Mouse (Mus musculus) erythroblast, adult 5-6 weeks (primary cell): Measurements from ENCODE around the gene Vps33b. TPM values are rescaled to one million over a fixed set of nuclear protein-coding genes. Genes with fewer than 3 reads are reported as not detected.
"Not testable (repeated sequence)": the region's sequence is repeated elsewhere in the genome, so short reads cannot be mapped to it uniquely, and the experiment has no call there.

ENCODE experiments used
- ATAC-seq: replicated peaks from 2 replicates; pipeline ENCODE4 v1.8.0; 2016; ENCODE audit warnings: moderate number of reproducible peaks, mild to moderate bottlenecking, moderate TSS enrichment, inconsistent platforms; ENCODE audit not compliant: poor library complexity, low FRiP score, severe bottlenecking
- total RNA-seq, 2 experiments: library from RNA; stranded (forward) in 1 of 2; stranded (reverse) in 1 of 2; fragments of 150-400 nt in 1 of 2; fragments of 200-764, 138-1000 nt in 1 of 2; gene quantifications; 2 replicates each; pipeline versions ENCODE4 v1.2.3 to v1.2.4; 2015 to 2017; ENCODE audit warnings: low replicate concordance in 2 of 2

The Vps33b gene
- total RNA-seq, 2 experiments from 2014 or later = 4.9 to 12.7 TPM

DNA sequence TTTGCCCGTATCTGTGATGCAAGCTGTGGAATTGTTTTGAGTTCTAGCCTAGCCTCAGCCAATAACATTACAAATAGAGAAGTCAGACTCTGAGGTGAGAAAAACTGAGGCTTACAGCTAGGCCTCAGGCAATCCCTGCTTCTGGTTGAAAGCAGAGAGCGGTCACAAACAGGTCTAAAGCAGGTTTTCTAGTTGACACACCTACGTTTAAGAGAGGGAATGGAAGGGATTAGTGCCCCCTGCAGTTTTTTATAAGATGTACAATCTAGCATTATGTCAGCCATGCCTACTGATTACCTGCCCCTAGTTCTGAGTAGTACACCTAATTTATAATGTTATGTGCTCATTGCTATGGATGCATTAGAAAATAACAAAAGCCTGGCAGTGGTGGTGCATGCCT lies 38.3 kb downstream of the Vps33b start:
- no peak for ATAC-seq

- no peak for ATAC-seq
Observed at GRCm38 (mm10) chr7:80310771-80311170, 41.3 kb downstream of the Vps33b start.

DNA sequence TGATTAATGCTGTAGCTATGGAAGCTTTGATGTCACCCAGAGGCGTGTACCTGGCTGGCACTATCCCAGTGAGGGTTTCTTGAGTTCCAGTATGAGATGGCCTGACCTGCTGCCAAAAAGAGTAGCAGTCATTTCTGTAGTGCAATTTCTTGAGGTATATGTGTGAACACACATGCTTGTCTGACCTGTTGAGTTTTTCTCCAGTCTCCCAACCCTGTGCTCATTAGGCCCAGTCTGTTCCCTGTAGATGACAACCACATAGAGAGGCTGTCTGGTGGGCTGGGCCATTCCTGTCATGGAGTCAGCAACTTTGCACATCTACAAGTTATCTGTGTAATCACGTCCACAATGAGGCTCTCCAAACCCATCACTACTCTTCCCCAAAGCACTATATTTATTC lies 46.3 kb downstream of the Vps33b start:
- no peak for ATAC-seq

DNA sequence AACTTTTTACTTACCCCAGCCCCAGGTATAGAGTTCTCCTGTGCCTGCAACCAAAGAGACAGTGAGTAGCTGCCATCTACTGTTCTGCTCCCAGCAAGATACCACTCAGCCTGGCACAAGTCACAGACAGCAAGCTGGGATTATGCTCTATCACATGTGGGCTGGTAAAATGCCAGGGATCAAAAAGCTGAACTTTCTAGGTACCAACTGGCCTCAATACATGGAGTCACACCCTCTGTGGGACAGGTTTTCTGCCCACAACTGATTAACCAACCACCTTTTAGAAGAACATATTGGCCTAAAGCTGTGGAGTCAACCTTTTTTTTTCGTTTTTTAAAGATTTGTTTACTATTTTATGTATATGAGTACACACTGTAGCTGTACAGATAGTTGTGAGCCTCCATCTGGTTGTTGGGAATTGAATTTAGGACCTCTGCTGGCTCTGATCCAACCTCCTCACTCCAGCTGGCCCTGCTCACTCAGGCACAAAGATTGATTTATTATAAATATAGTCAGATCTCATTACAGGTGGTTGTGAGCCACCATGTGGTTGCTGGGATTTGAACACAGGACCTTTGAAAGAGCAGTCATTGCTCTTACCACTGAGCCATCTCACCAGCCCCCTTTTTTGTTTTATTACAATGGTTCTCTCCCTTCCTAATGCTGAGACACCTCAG lies 48.1 kb downstream of the Vps33b start:
- ATAC-seq = no peak

- no peak for ATAC-seq
Observed at GRCm38 (mm10) chr7:80318670-80319069, 49.2 kb downstream of the Vps33b start.

GRCm38 (mm10) chr7:80319846-80320496 lies 50.5 kb downstream of the Vps33b start:
- ATAC-seq = no peak

DNA sequence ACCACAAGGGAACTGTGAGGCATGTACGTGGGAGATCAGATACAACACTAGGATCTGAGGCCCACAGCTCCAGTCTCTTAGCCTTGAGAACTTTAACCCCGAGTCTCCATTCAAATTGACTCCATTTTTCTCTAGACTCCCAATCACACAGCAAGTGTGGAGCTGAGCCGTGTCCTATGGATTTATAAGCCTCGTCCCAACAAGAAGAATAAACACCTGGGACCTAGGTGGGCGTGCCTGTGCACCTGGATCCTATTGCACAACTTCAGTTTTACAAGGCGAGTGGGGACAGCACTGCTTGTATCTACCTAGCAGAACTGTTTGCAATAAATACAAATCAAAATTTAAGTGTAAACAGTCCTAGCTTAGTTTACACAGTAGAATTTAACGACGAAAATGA lies 53.9 kb downstream of the Vps33b start:
- no peak for ATAC-seq

GRCm38 (mm10) chr7:80324043-80324815 lies 54.8 kb downstream of the Vps33b start, which contains the start of gene Rccd1:
Rccd1 (minus strand) TSS chr7:80324454.
- ATAC-seq = peak; percentile 94

DNA sequence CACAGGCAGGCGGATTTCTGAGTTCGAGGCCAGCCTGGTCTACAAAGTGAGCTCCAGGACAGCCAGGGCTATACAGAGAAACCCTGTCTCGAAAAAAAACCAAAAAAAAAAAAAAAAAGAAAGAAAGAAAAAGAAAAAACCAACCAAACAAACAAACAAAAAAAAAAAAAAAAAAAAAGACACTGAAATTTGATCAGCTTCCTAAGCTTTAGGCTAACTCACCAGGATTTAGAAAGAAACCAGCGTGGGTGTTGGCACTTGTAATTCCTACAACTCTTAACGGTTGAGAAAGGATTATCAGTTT lies 55.3 kb downstream of the Vps33b start:
- ATAC-seq = not testable (repeated sequence)

- ATAC-seq = no peak
Observed at GRCm38 (mm10) chr7:80325292-80325868, 55.9 kb downstream of the Vps33b start.

- ATAC-seq = no peak
Observed at GRCm38 (mm10) chr7:80326076-80326475, 56.6 kb downstream of the Vps33b start.

- no peak for ATAC-seq
Observed at GRCm38 (mm10) chr7:80330278-80330677, 60.8 kb downstream of the Vps33b start.

DNA sequence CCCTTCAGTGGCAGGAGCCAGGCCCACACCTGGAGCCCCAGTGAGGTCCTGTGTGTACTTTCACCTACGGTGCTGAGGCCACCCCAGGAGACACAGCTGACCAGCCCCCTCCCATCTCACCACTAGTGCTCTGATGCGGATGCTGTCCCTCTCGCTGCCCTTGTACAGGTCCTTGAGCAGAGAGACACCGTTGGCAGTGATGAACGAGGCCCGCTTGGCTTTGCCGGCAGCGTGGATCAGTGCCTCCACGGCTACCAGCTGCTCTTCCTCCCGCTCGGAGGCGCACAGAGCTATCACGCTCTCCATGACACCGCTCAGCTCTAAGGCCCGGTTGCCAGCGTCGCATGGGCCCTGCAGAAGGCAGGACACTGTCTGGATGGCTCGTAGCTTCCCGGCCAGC lies 62.0 kb downstream of the Vps33b start:
- ATAC-seq = no peak

- ATAC-seq = no peak
Observed at GRCm38 (mm10) chr7:80334848-80335247, 65.4 kb downstream of the Vps33b start.

DNA sequence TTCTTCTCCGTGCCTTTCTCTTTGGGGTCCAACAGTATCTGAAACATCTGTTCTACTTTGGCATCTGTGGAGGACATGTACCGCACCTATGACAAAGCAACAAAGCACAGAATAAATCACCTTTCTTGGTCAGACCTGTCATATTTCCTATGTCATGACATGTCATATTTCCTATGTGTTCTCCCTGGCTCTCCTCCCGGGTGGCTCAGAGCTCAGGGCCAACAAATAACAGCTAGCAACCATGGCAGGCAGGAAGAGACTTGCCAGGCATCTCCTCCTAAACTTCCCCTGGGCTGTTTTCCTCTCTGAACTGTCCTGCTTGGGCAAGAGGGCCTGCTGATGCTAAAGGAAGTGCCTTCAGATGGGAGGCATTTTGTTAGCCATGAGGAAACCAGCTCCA lies 67.5 kb downstream of the Vps33b start:
- ATAC-seq = no peak

GRCm38 (mm10) chr7:80339371-80339770 lies 69.9 kb downstream of the Vps33b start:
- ATAC-seq = no peak

DNA sequence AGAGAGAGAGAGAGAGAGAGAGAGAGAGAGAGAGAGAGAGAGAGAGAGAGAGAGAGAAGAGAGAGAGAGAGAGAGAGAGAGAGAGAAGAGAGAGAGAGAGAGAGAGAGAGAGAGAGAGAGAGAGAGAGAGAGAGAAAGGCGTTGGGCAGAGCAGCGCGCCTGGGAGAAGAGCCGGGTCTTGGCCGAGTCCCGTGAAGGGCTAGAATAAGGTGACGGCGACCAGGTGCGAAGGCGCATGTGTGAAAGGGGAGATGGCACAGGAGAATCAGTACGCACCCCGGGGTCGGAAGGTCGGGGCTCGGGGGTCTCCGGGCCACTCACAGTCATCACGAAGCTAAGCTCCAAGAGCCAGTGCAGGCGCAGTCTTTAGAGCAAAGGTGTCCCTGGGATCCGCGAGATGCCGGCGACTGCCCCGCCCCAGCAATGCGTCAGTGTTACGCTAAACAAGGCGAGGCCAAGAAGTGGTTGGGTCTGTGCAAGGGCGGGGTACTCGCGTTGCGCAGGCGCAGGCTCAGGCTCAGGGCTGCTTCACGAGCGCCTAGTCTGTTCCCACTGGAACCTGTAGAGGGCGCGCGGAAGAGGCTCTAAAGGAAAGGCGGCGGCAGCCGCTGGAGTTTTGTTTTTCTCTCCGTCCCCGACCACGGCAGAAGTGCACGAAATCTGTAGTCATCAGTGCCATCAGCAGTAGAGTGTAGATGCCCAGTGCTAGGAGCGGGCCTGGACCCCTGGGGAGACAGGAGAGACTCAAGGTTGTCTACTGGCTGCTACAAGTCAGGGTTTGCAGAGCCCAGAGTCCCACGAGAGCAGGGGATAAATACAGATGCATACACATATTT lies 70.6 kb downstream of the Vps33b start:
- peak; percentile 86 for ATAC-seq

GRCm38 (mm10) chr7:80340793-80341192 lies 71.3 kb downstream of the Vps33b start, which contains the start of gene Unc45a:
Unc45a (minus strand) TSS chr7:80341005.
- peak; percentile 73 for ATAC-seq
